In the genomic region with DNA sequence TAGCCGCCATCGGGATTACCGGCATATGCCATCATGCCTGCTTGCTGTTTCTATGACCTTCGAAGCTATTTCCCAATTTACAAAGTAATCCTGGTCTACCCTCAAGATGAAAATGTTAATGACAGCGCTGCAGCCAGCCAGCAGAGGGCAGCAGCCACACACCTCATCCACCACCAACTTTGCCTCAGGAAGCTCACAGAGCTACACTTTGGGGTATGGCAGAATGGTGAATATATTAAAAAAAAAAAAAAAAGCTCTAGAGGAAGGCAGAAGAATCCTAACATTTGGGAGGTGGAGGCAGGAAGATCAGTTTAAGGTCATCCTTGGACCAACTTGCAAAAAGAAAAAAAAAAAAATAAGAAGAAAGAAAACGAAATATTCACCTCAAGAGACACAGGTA, we compare ENCODE assay signal across 8 mouse cellular contexts. TPM values are rescaled to one million over a fixed set of nuclear protein-coding genes. Genes with fewer than 3 reads are reported as not detected.
DNase-seq lines count a peak whose midpoint lies in the region; ATAC-seq and TF ChIP-seq lines count a peak whose summit lies in the region.
"Had no signal": no experiment of that assay in that cellular context is flagged by ENCODE, and none has a peak within 500 bp of the region (broad histone marks: within the 10 kb centered on the region; RNA-seq: fewer than 3 reads in every experiment).

No protein-coding gene starts in this region.

- H3K27ac ChIP-seq in MEL (ENCODE audit: control insufficient read depth, low read depth, low read length), result peak overlapping the region; percentile 99
- no peak overlapping the region for H3K27ac ChIP-seq in embryonic facial prominence, embryonic 11.5 days (replicated peaks; ENCODE audit: low read depth, low read length)
- no peak overlapping the region for H3K27ac ChIP-seq in lung, postnatal 0 days (ENCODE audit: low read length)
- H3K27ac ChIP-seq: midbrain, embryonic 12.5 days had no signal

- TF ChIP-seq CTCF in MEL (IDR thresholded peaks at IDR 0.05 in 2 of 3, conservative IDR thresholded peaks at IDR 0.05 in 1 of 3; ENCODE audit: control insufficient read depth in 1 of 3, insufficient read depth in 1 of 3, low read depth in 2 of 3, low read length in 3 of 3, poor library complexity in 1 of 3, severe bottlenecking in 1 of 3), result peak; percentile 76 to 96 (median 94)
- TF ChIP-seq CTCF in lung, postnatal 0 days (IDR thresholded peaks at IDR 0.05), result peak; percentile 94

- H3K4me2 ChIP-seq in embryonic facial prominence, embryonic 11.5 days (ENCODE audit: low read depth, low read length), result no peak overlapping the region
- no peak overlapping the region for H3K4me2 ChIP-seq in lung, postnatal 0 days (replicated peaks; ENCODE audit: low read depth, low read length)

- peak in 1 of 2 experiments; percentile 34; a peak in 1 of 4 replicates for TF ChIP-seq EP300 in MEL (IDR thresholded peaks at IDR 0.05; ENCODE audit: low read depth in 1 of 2, low read length in 2 of 2)
- TF ChIP-seq EP300 in lung, postnatal 0 days (IDR thresholded peaks at IDR 0.05), result no peak

- H3K9ac ChIP-seq in MEL (ENCODE audit: control insufficient read depth, low read depth, low read length, poor library complexity, severe bottlenecking), result peak overlapping the region; percentile 95
- H3K9ac ChIP-seq in embryonic facial prominence, embryonic 11.5 days (replicated peaks; ENCODE audit: low read length), result no peak overlapping the region
- H3K9ac ChIP-seq in lung, postnatal 0 days (replicated peaks; ENCODE audit: low read depth), result no peak overlapping the region

- no peak; a peak in 1 of 4 replicates for TF ChIP-seq POLR2A in MEL (IDR thresholded peaks at IDR 0.05; ENCODE audit: control insufficient read depth in 1 of 2, insufficient read depth in 1 of 2, low read depth in 1 of 2, low read length in 2 of 2, poor library complexity in 1 of 2)

- TF ChIP-seq RAD21 in MEL (IDR thresholded peaks at IDR 0.05; ENCODE audit: low read depth, low read length), result peak; percentile 91

- H3K4me3 ChIP-seq in MEL (ENCODE audit: control insufficient read depth in 1 of 2, insufficient read depth in 1 of 2, low read depth in 2 of 2, low read length in 2 of 2), result peak overlapping the region; percentile 52 to 55
- no peak overlapping the region for H3K4me3 ChIP-seq in embryonic facial prominence, embryonic 11.5 days (ENCODE audit: low read depth, low read length)
- no peak overlapping the region for H3K4me3 ChIP-seq in lung, postnatal 0 days (ENCODE audit: low read depth, low read length)

- WGBS in embryonic facial prominence, embryonic 11.5 days, result 15% methylated on average over 6 of the region's 6 CpGs
- 14% methylated on average over 6 of the region's 6 CpGs for WGBS in lung, postnatal 0 days

- no peaks in the 10 kb centered on the region for H3K9me3 ChIP-seq in MEL (replicated peaks; ENCODE audit: insufficient read depth, low read length)
- no peaks in the 10 kb centered on the region for H3K9me3 ChIP-seq in embryonic facial prominence, embryonic 11.5 days (replicated peaks; ENCODE audit: control insufficient read depth, low read length)
- no peaks in the 10 kb centered on the region for H3K9me3 ChIP-seq in lung, postnatal 0 days (ENCODE audit: low read length)
- H3K9me3 ChIP-seq: midbrain, embryonic 12.5 days had no signal

- no peaks in the 10 kb centered on the region for H3K27me3 ChIP-seq in MEL (ENCODE audit: control insufficient read depth in 1 of 2, insufficient read depth in 2 of 2, low read length in 2 of 2)
- H3K27me3 ChIP-seq in embryonic facial prominence, embryonic 11.5 days (ENCODE audit: control insufficient read depth, insufficient read depth, low read length), result no peaks in the 10 kb centered on the region
- H3K27me3 ChIP-seq in lung, postnatal 0 days (replicated peaks; ENCODE audit: insufficient read depth, low read length), result no peaks in the 10 kb centered on the region

- ATAC-seq in embryonic facial prominence, embryonic 11.5 days (replicated peaks; ENCODE audit: insufficient number of reproducible peaks, low FRiP score, low TSS enrichment, low read depth), result no peak
- peak; percentile 50 for ATAC-seq in lung, postnatal 0 days

- H3K36me3 ChIP-seq in MEL (ENCODE audit: control insufficient read depth in 1 of 2, insufficient read depth in 2 of 2, low read length in 2 of 2), result peaks cover 0 to 39% of the 10 kb centered on the region in 2 experiments; a peak in 2 of 4 replicates
- no peaks in the 10 kb centered on the region for H3K36me3 ChIP-seq in embryonic facial prominence, embryonic 11.5 days (replicated peaks; ENCODE audit: control insufficient read depth, insufficient read depth, low read depth, low read length)
- H3K36me3 ChIP-seq in lung, postnatal 0 days (ENCODE audit: insufficient read depth, low read length), result no peaks in the 10 kb centered on the region
- H3K36me3 ChIP-seq: midbrain, embryonic 12.5 days had no signal

- peaks cover 13 to 51% of the 10 kb centered on the region in 2 experiments for H3K4me1 ChIP-seq in MEL (ENCODE audit: control insufficient read depth in 1 of 2, insufficient read depth in 2 of 2, low read length in 2 of 2)
- H3K4me1 ChIP-seq in embryonic facial prominence, embryonic 11.5 days (ENCODE audit: control insufficient read depth, insufficient read depth, low read length), result no peaks in the 10 kb centered on the region
- peaks cover 5% of the 10 kb centered on the region; the same call in 1 of the 2 replicates for H3K4me1 ChIP-seq in lung, postnatal 0 days (ENCODE audit: insufficient read depth, low read depth, low read length)

- DNase-seq in MEL (ENCODE audit: low read depth, low spot score), result peak; percentile 95
- DNase-seq in adrenal gland, postnatal 25 days, result peak; percentile 73
- peak; percentile 84 for DNase-seq in embryonic facial prominence, embryonic 11.5 days (ENCODE audit: low spot score)
- DNase-seq in heart, adult 9 months (ENCODE audit: low spot score in 2 of 2), result peak; percentile 43 to 49
- DNase-seq in layer of hippocampus, adult 9-10 months (ENCODE audit: low spot score), result peak; percentile 67
- DNase-seq in lung, postnatal 0 days (ENCODE audit: low spot score), result peak; percentile 86
- peak; percentile 73 for DNase-seq in right cerebral cortex, postnatal 4 days

- H3K79me2 ChIP-seq in MEL (ENCODE audit: control insufficient read depth, insufficient read depth, low read length, poor library complexity), result peaks cover 4% of the 10 kb centered on the region; the same call in 1 of the 2 replicates

TF ChIP-seq in MEL, 35 proteins besides CTCF, POLR2A, EP300 and RAD21 (continues in another document):
- TF ChIP-seq USF2 (IDR thresholded peaks at IDR 0.05; ENCODE audit: borderline replicate concordance in 1 of 2, insufficient read depth in 1 of 2, low read depth in 1 of 2, low read length in 2 of 2) (no peak), SIN3A (IDR thresholded peaks at IDR 0.05; ENCODE audit: low read length) (peak; percentile 82), NRF1 (IDR thresholded peaks at IDR 0.05; ENCODE audit: insufficient read depth, low read depth, low read length, poor library complexity, severe bottlenecking) (no peak), USF1 (IDR thresholded peaks at IDR 0.05; ENCODE audit: low read depth, low read length) (no peak), CHD2 (IDR thresholded peaks at IDR 0.05; ENCODE audit: low read length) (no peak), POLR2AphosphoS2 (IDR thresholded peaks at IDR 0.05; ENCODE audit: low read length) (no peak), ZKSCAN1 (IDR thresholded peaks at IDR 0.05; ENCODE audit: low read depth, low read length) (0 out of 2 replicates have a peak, but pooled peaks have one; percentile 41), E2F4 (IDR thresholded peaks at IDR 0.05; ENCODE audit: borderline replicate concordance, low read depth, low read length) (no peak), ETS1 (IDR thresholded peaks at IDR 0.05; ENCODE audit: low read depth, low read length) (peak; percentile 37; the same call in 1 of the 2 replicates), POLR2AphosphoS5 (IDR thresholded peaks at IDR 0.05; ENCODE audit: borderline replicate concordance, low read depth, low read length) (no peak), ZNF384 (IDR thresholded peaks at IDR 0.05; ENCODE audit: low read depth, low read length) (peak; percentile 95), TBP (IDR thresholded peaks at IDR 0.05; ENCODE audit: low read depth, low read length) (peak; percentile 68), TAL1 (IDR thresholded peaks at IDR 0.05; ENCODE audit: low read length) (no peak), GABPA (IDR thresholded peaks at IDR 0.05; ENCODE audit: low read depth, low read length) (no peak), HCFC1 (IDR thresholded peaks at IDR 0.05; ENCODE audit: low read depth, low read length) (0 out of 2 replicates have a peak, but pooled peaks have one; percentile 40), MEF2A (IDR thresholded peaks at IDR 0.05; ENCODE audit: extremely low read depth, insufficient replicate concordance, low read depth, low read length, poor library complexity, severe bottlenecking) (no peak), MYC (IDR thresholded peaks at IDR 0.05; ENCODE audit: low read depth, low read length) (no peak; the same call in 1 of the 2 replicates), MAFK (IDR thresholded peaks at IDR 0.05; ENCODE audit: borderline replicate concordance, low read depth, low read length) (no peak), MXI1 (IDR thresholded peaks at IDR 0.05; ENCODE audit: low read depth, low read length) (peak; percentile 65; the same call in 1 of the 2 replicates), MAZ (IDR thresholded peaks at IDR 0.05; ENCODE audit: low read depth, low read length) (no peak), SMC3 (IDR thresholded peaks at IDR 0.05; ENCODE audit: low read depth, low read length) (peak; percentile 80), CHD1 (IDR thresholded peaks at IDR 0.05; ENCODE audit: low read depth, low read length) (peak; percentile 98)

RNA-seq across cellular contexts. Expression of gene Klhdc4, which starts 20.6 kb away (rescaled TPM):
- 49.8 and 53.7 TPM in 2 replicates for total RNA-seq in MEL (2012; rRNA removed)
- 10 to 100 TPM in 1 of 2 experiments, not detected in 1; 65.2 TPM for polyA plus RNA-seq in MEL (2012; ENCODE audit: insufficient read depth in 1 of 2, insufficient read length in 2 of 2, low read depth in 1 of 2, low replicate concordance in 2 of 2, missing spikeins in 1 of 2)
- total RNA-seq in adrenal gland, postnatal 25 days (2021), result 29.1 and 30.5 TPM in 2 replicates
- 43.1 and 45.3 TPM in 2 replicates for polyA plus RNA-seq in embryonic facial prominence, embryonic 11.5 days (2014; fragmentation: Nextera tagmentation; extraction: Ambion mirVana)
- 22.9 and 28.4 TPM in 2 replicates for polyA plus RNA-seq in lung, postnatal 0 days (2015; fragmentation: Nextera tagmentation; extraction: Ambion mirVana)

RNA-seq across cellular contexts. Expression of gene Slc7a5, which starts 57.5 kb away (rescaled TPM):
- 108 and 164 TPM in 2 replicates for total RNA-seq in MEL (2012; rRNA removed)
- polyA plus RNA-seq in MEL (2012; ENCODE audit: insufficient read depth in 1 of 2, insufficient read length in 2 of 2, low read depth in 1 of 2, low replicate concordance in 2 of 2, missing spikeins in 1 of 2), result 100 to 1,000 TPM in 1 of 2 experiments, 10 to 100 TPM in 1; 55.0 to 263 TPM
- total RNA-seq in adrenal gland, postnatal 25 days (2021), result 56.6 and 57.8 TPM in 2 replicates
- polyA plus RNA-seq in embryonic facial prominence, embryonic 11.5 days (2014; fragmentation: Nextera tagmentation; extraction: Ambion mirVana), result 17.7 and 19.7 TPM in 2 replicates
- 4.3 and 7.5 TPM in 2 replicates for polyA plus RNA-seq in lung, postnatal 0 days (2015; fragmentation: Nextera tagmentation; extraction: Ambion mirVana)

Comparison
In these comparisons a context has a peak if more than half of its experiments do, and no peak if none do; other contexts are left out.
1. H3K4me3 ChIP-seq: peak in MEL (2 of 2); none in embryonic facial prominence, embryonic 11.5 days (single experiment) and lung, postnatal 0 days (single experiment).
2. Peak in every context shown above with its lines, with median percentiles within 50 percentile points of each other: DNase-seq.